In the genomic region with DNA sequence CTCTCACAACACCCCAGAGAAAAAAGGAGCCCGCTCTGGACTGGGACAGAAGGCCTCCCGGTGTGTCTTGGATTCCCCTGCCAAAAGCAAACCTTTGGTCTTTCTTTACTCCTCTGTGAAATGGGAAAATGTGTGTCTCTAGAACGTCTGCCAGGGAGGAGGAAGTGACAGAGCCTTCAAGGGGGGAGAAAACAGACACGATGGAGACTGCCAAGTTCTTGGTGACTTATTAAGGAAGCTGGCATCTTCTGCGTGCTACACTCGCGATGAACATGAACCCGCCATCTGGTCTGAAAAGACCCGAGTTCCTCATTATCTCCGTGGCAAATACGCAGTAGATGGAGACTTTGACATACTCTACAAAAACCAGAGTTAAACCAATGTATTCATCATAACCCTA, we compare ENCODE assay signal across 15 mouse cellular contexts. TPM values are rescaled to one million over a fixed set of nuclear protein-coding genes. Genes with fewer than 3 reads are reported as not detected.
DNase-seq lines count a peak whose midpoint lies in the region; ATAC-seq lines count a peak whose summit lies in the region.
"Had no signal": no experiment of that assay in that cellular context is flagged by ENCODE, and none has a peak within 500 bp of the region (broad histone marks: within the 10 kb centered on the region; RNA-seq: fewer than 3 reads in every experiment).

No protein-coding gene starts in this region.

- peaks cover 11% of the 10 kb centered on the region for H3K4me1 ChIP-seq in kidney, embryonic 15.5 days
- H3K4me1 ChIP-seq in hindbrain, embryonic 12.5 days: no peaks in the 10 kb centered on the region

- H3K4me2 ChIP-seq in kidney, embryonic 15.5 days: no peak overlapping the region
- no peak overlapping the region for H3K4me2 ChIP-seq in hindbrain, embryonic 12.5 days (replicated peaks)
- H3K4me2 ChIP-seq: lung, embryonic 15.5 days had no signal

- H3K4me3 ChIP-seq in kidney, embryonic 15.5 days (replicated peaks): no peak overlapping the region
- H3K4me3 ChIP-seq in hindbrain, embryonic 12.5 days: no peak overlapping the region
- H3K4me3 ChIP-seq: heart, embryonic 10.5 days; lung, embryonic 15.5 days; megakaryocyte, embryonic 14.5 days had no signal

- H3K9me3 ChIP-seq in kidney, embryonic 15.5 days (replicated peaks): no peaks in the 10 kb centered on the region
- H3K9me3 ChIP-seq in hindbrain, embryonic 12.5 days (replicated peaks): no peaks in the 10 kb centered on the region
- H3K9me3 ChIP-seq: heart, embryonic 10.5 days; lung, embryonic 15.5 days; megakaryocyte, embryonic 14.5 days had no signal

- no peak overlapping the region for H3K9ac ChIP-seq in kidney, embryonic 15.5 days
- no peak overlapping the region for H3K9ac ChIP-seq in hindbrain, embryonic 12.5 days
- H3K9ac ChIP-seq: lung, embryonic 15.5 days had no signal

- no peak overlapping the region for H3K27ac ChIP-seq in kidney, embryonic 15.5 days
- H3K27ac ChIP-seq in hindbrain, embryonic 12.5 days: no peak overlapping the region
- H3K27ac ChIP-seq: heart, embryonic 10.5 days; lung, embryonic 15.5 days had no signal

- no peaks in the 10 kb centered on the region for H3K27me3 ChIP-seq in kidney, embryonic 15.5 days
- H3K27me3 ChIP-seq in hindbrain, embryonic 12.5 days: no peaks in the 10 kb centered on the region
- H3K27me3 ChIP-seq: lung, embryonic 15.5 days; megakaryocyte, embryonic 14.5 days had no signal

- ATAC-seq in kidney, embryonic 15.5 days (replicated peaks; ENCODE audit: low FRiP score): no peak
- peak; percentile 46 for ATAC-seq in granulocyte monocyte progenitor cell, adult 5-6 weeks (replicated peaks; ENCODE audit: poor library complexity, severe bottlenecking)
- ATAC-seq in hindbrain, embryonic 12.5 days (ENCODE audit: low FRiP score): no peak

- H3K36me3 ChIP-seq in kidney, embryonic 15.5 days: peaks cover 12% of the 10 kb centered on the region
- H3K36me3 ChIP-seq in hindbrain, embryonic 12.5 days: no peaks in the 10 kb centered on the region
- H3K36me3 ChIP-seq: lung, embryonic 15.5 days had no signal

- 83% methylated on average over 11 of the region's 11 CpGs for WGBS in kidney, embryonic 15.5 days
- 91% methylated on average over 11 of the region's 11 CpGs for WGBS in hindbrain, embryonic 12.5 days

- peak; percentile 20 to 33 for DNase-seq in cerebellum, adult 18-20 months
- no peak for DNase-seq in cerebellum, postnatal 4 days (ENCODE audit: low spot score in 2 of 2)
- peak; percentile 44 for DNase-seq in kidney, adult 11 months
- peak; percentile 36 for DNase-seq in 416B (ENCODE audit: low read depth)
- DNase-seq in lung, postnatal 10 days: no peak
- DNase-seq: adrenal gland, postnatal 10 days; cerebellum, adult 11 months; gastrocnemius, postnatal 10 days; heart, postnatal 4 days had no signal

RNA-seq across cellular contexts. Expression of a gene that starts 24.2 kb away (rescaled TPM):
- polyA plus RNA-seq in kidney, embryonic 15.5 days (2015; fragmentation: Nextera tagmentation; extraction: Ambion mirVana): 92.2 and 96.8 TPM in 2 replicates
- total RNA-seq in granulocyte monocyte progenitor cell, adult 5-6 weeks (2014; fragmentation: Nextera tagmentation): 42.8 and 63.5 TPM in 2 replicates
- total RNA-seq in granulocyte monocyte progenitor cell, adult 5-6 weeks (2017): 54.8 and 58.7 TPM in 2 replicates
- polyA plus RNA-seq in hindbrain, embryonic 12.5 days (2016; fragmentation: Nextera tagmentation; extraction: Ambion mirVana): 112 and 115 TPM in 2 replicates

RNA-seq across cellular contexts. Expression of a gene that starts 49.4 kb away (rescaled TPM):
- polyA plus RNA-seq in kidney, embryonic 15.5 days (2015; fragmentation: Nextera tagmentation; extraction: Ambion mirVana): 17.5 and 18.5 TPM in 2 replicates
- total RNA-seq in granulocyte monocyte progenitor cell, adult 5-6 weeks (2014; fragmentation: Nextera tagmentation): 40.9 and 43.8 TPM in 2 replicates
- 15.6 and 22.4 TPM in 2 replicates for total RNA-seq in granulocyte monocyte progenitor cell, adult 5-6 weeks (2017)
- 13.5 and 13.6 TPM in 2 replicates for polyA plus RNA-seq in hindbrain, embryonic 12.5 days (2016; fragmentation: Nextera tagmentation; extraction: Ambion mirVana)

Comparison
In these comparisons a context has a peak if more than half of its experiments do, and no peak if none do; other contexts are left out.
1. DNase-seq: peak in cerebellum, adult 18-20 months (2 of 2), kidney, adult 11 months (single experiment) and 416B (single experiment); none in cerebellum, postnatal 4 days (0 of 2) and lung, postnatal 10 days (single experiment).